Mouse (Mus musculus) megakaryocyte-erythroid progenitor cell, adult 5 weeks (primary cell): ENCODE results near the gene Vsir. TPM values are rescaled to one million over a fixed set of nuclear protein-coding genes. Genes with fewer than 3 reads are reported as not detected.

Experiments used
- polyA plus RNA-seq: library from polyadenylated mRNA; stranded (reverse); fragments of >175 nt; gene quantifications from 2 replicates; pipeline ENCODE4 v1.2.3, GENCODE M21; 2012

Gene Vsir
- 122 and 236 TPM in 2 replicates for polyA plus RNA-seq

DNA sequence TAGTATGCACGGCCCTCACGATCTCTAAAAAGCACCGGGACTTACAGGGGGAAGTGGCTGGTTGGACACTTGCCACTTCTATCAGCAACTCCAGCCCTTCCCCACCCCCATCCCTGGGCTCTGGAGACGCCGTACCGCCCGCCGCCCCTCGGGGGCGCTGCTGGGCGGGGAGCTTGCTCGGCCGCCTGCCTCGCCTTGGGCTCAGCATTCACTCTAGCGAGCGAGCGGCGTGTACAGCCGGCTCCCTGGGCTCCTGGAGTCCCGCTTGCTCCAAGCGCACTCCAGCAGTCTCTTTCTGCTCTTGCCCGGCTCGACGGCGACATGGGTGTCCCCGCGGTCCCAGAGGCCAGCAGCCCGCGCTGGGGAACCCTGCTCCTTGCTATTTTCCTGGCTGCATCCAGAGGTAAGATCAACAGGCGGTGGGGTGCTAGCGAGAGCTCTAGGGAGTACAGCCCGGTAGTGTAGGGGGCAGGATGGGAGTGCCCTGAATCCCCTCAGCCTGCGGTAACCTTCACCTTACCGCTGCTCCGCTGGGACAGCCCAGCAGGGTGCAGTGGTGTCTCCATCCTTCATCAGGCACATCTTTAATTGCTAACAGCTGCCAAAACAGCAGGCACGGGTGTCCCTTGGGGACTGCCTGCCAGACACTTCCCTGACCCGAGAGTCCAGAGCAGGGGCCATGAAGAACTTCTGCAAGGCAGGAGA, at the start of gene Vsir:
Gene Vsir, plus strand, starts transcription at position 151 of the 705 bp plus-strand sequence.

GRCm38 (mm10) chr10:60399449-60399848, 52.8 kb downstream of the Vsir start, which contains the start of gene Gm17455:
TSS of gene Gm17455 (plus strand) at chr10:60399726.

Other genes starting within 250 kb of the Vsir start
- 0.74 and 0.79 TPM in 2 replicates for gene Spock2, start 240.6 kb upstream of the Vsir start, polyA plus RNA-seq
- gene Chst3, start 127.6 kb upstream of the Vsir start, polyA plus RNA-seq = 0.78 and 2.7 TPM in 2 replicates
- gene Psap, start 69.2 kb upstream of the Vsir start, polyA plus RNA-seq = 235 and 311 TPM in 2 replicates
- gene Gm17455, start 52.9 kb downstream of the Vsir start, polyA plus RNA-seq = not detected in 2 replicates